Mouse (Mus musculus) embryonic facial prominence, embryonic 15.5 days (tissue): ENCODE measurements around the gene Sprr2b. TPM values are rescaled to one million over a fixed set of nuclear protein-coding genes. Genes with fewer than 3 reads are reported as not detected.

Source experiments
- ATAC-seq: fragments of 200-750 bp; cut with Nextera tagmentation; 2 replicates; pipeline ENCODE4 v1.8.0; 2017; ENCODE audit warnings: low read depth, moderate TSS enrichment; ENCODE audit not compliant: insufficient number of reproducible peaks, low FRiP score, low TSS enrichment
- H3K27ac ChIP-seq: fragments of 300-500 bp; sonication (generic); replicated peaks from 2 replicates; pipeline ENCODE4 v1.5.1; 2015; ENCODE audit warnings: mild to moderate bottlenecking, inconsistent platforms
- H3K27me3 ChIP-seq: fragments of 300-500 bp; sonication (generic); 2 replicates; pipeline ENCODE4 v1.6.1; 2015; ENCODE audit warnings: inconsistent platforms
- H3K36me3 ChIP-seq: fragments of 300-500 bp; sonication (generic); 2 replicates; pipeline ENCODE4 v1.6.1; 2015; ENCODE audit warnings: mild to moderate bottlenecking, inconsistent platforms
- H3K4me1 ChIP-seq: fragments of 300-500 bp; sonication (generic); 2 replicates; pipeline ENCODE4 v1.6.1; 2015; ENCODE audit warnings: inconsistent platforms
- H3K4me2 ChIP-seq: fragments of 300-500 bp; sonication (generic); replicated peaks from 2 replicates; pipeline ENCODE4 v1.6.1; 2015; ENCODE audit warnings: mild to moderate bottlenecking, inconsistent platforms
- H3K4me3 ChIP-seq: fragments of 300-500 bp; sonication (generic); replicated peaks from 2 replicates; pipeline ENCODE4 v1.5.1; 2015; ENCODE audit warnings: mild to moderate bottlenecking, inconsistent platforms
- H3K9ac ChIP-seq: fragments of 300-500 bp; sonication (generic); 2 replicates; pipeline ENCODE4 v1.6.1; 2015; ENCODE audit warnings: inconsistent platforms
- H3K9me3 ChIP-seq: fragments of 300-500 bp; sonication (generic); replicated peaks from 2 replicates; pipeline ENCODE4 v1.6.1; 2016; ENCODE audit warnings: inconsistent platforms
- WGBS: fragments of 180-500 bp; shearing (Covaris S2); methylation state at CpG from one replicate; pipeline ENCODE4 v1.1.7; 2015; 5-methylcytosine and 5-hydroxymethylcytosine counted together
- polyA plus RNA-seq: library from polyadenylated mRNA; unstranded; fragments of >200 nt; fragmentation: Nextera tagmentation; extraction: Ambion mirVana; gene quantifications from 2 replicates; pipeline ENCODE4 v1.2.1, GENCODE M21; 2015

Sprr2b gene
- polyA plus RNA-seq, 1 experiment from 2014 or later = 0.29 TPM

GRCm38 (mm10) chr3:92351843-92352242 lies 35.4 kb downstream of the Sprr2b start, which contains the start of gene Sprr2e:
Sprr2e (plus strand) TSS chr3:92352143.
- no peak within 1 kb of the TSS for H3K4me2 ChIP-seq
- no peaks in the 10 kb centered on the region for H3K36me3 ChIP-seq
- H3K4me1 ChIP-seq = no peaks in the 10 kb centered on the region
- H3K9me3 ChIP-seq = no peaks in the 10 kb centered on the region
- WGBS = 74% methylated on average over 2 of the region's 2 CpGs
- H3K9ac ChIP-seq = no peak within 1 kb of the TSS
- no peak for ATAC-seq
- no peak within 1 kb of the TSS for H3K27ac ChIP-seq
- no peaks in the 10 kb centered on the region for H3K27me3 ChIP-seq
- no peak within 1 kb of the TSS for H3K4me3 ChIP-seq

GRCm38 (mm10) chr3:92361619-92362018 lies 45.2 kb downstream of the Sprr2b start:
- H3K27me3 ChIP-seq = no peaks in the 10 kb centered on the region
- no peak overlapping the region for H3K4me2 ChIP-seq
- no peaks in the 10 kb centered on the region for H3K4me1 ChIP-seq
- no peaks in the 10 kb centered on the region for H3K36me3 ChIP-seq
- H3K9me3 ChIP-seq = no peaks in the 10 kb centered on the region
- H3K9ac ChIP-seq = no peak overlapping the region
- no peak for ATAC-seq
- H3K27ac ChIP-seq = no peak overlapping the region
- H3K4me3 ChIP-seq = no peak overlapping the region

GRCm38 (mm10) chr3:92364887-92365286 lies 48.5 kb downstream of the Sprr2b start, which contains the start of gene Sprr2f:
Sprr2f (plus strand) TSS chr3:92365187.
- H3K27ac ChIP-seq = no peak within 1 kb of the TSS
- H3K9me3 ChIP-seq = no peaks in the 10 kb centered on the region
- no peaks in the 10 kb centered on the region for H3K27me3 ChIP-seq
- H3K9ac ChIP-seq = no peak within 1 kb of the TSS
- WGBS = 64% methylated on average over 3 of the region's 3 CpGs
- no peaks in the 10 kb centered on the region for H3K4me1 ChIP-seq
- H3K36me3 ChIP-seq = no peaks in the 10 kb centered on the region
- H3K4me3 ChIP-seq = no peak within 1 kb of the TSS
- no peak for ATAC-seq
- H3K4me2 ChIP-seq = no peak within 1 kb of the TSS

Other genes starting within 250 kb of the Sprr2b start
- gene Lor, start 233.5 kb upstream of the Sprr2b start, polyA plus RNA-seq = 189 and 226 TPM in 2 replicates
- gene Prr9, start 192.7 kb upstream of the Sprr2b start, polyA plus RNA-seq = 44.2 and 62.6 TPM in 2 replicates
- not detected in 2 replicates for gene Lelp1, start 173.9 kb upstream of the Sprr2b start, polyA plus RNA-seq
- 0.12 TPM in 1 of 2 replicates, not detected in the other for gene Sprr2a1, start 100.8 kb upstream of the Sprr2b start, polyA plus RNA-seq
- 2.5 and 6.2 TPM in 2 replicates for gene Sprr2a2, start 100.7 kb upstream of the Sprr2b start, polyA plus RNA-seq
- gene Sprr2a3, start 31.2 kb upstream of the Sprr2b start, polyA plus RNA-seq = 0.39 TPM in 1 of 2 replicates, not detected in the other
- gene Sprr2d, start 22.5 kb downstream of the Sprr2b start, polyA plus RNA-seq = not detected in 2 replicates
- gene Sprr2e, start 35.5 kb downstream of the Sprr2b start, polyA plus RNA-seq = not detected in 2 replicates
- gene Sprr2f, start 48.6 kb downstream of the Sprr2b start, polyA plus RNA-seq = not detected in 2 replicates
- 1.5 and 4.6 TPM in 2 replicates for gene Sprr2h, start 69.1 kb downstream of the Sprr2b start, polyA plus RNA-seq
- gene Sprr2i, start 91.4 kb downstream of the Sprr2b start, polyA plus RNA-seq = 0.29 TPM in 1 of 2 replicates, not detected in the other
- gene Sprr2j-ps, start 101.5 kb downstream of the Sprr2b start, polyA plus RNA-seq = 0.26 TPM in 1 of 2 replicates, not detected in the other
- 8.5 and 21.1 TPM in 2 replicates for gene Gm9774, start 112.8 kb downstream of the Sprr2b start, polyA plus RNA-seq
- gene Sprr2k, start 116.0 kb downstream of the Sprr2b start, polyA plus RNA-seq = 1.2 TPM in 2 replicates
- gene Sprr1b, start 122.2 kb downstream of the Sprr2b start, polyA plus RNA-seq = 50.3 and 55.6 TPM in 2 replicates
- gene Sprr3, start 142.1 kb downstream of the Sprr2b start, polyA plus RNA-seq = 27.2 and 28.3 TPM in 2 replicates
- 303 and 332 TPM in 2 replicates for gene Sprr1a, start 169.3 kb downstream of the Sprr2b start, polyA plus RNA-seq
- gene Sprr4, start 183.9 kb downstream of the Sprr2b start, polyA plus RNA-seq = 2.3 and 6.7 TPM in 2 replicates
- gene 2310046K23Rik, start 217.9 kb downstream of the Sprr2b start, polyA plus RNA-seq = 5.0 and 5.6 TPM in 2 replicates